Mouse (Mus musculus): ENCODE measurements around the gene Hoxb9. TPM values are rescaled to one million over a fixed set of nuclear protein-coding genes. Genes with fewer than 3 reads are reported as not detected.
A peak's percentile ranks its signal among the peaks of the same experiment; 100 is the strongest.

The Hoxb9 gene
- polyA plus RNA-seq (2012; rRNA removed) (0.01 and 0.03 TPM in 2 replicates), polyA plus RNA-seq (2014; fragmentation: Nextera tagmentation; extraction: Ambion mirVana) (not detected in 2 replicates)

DNA sequence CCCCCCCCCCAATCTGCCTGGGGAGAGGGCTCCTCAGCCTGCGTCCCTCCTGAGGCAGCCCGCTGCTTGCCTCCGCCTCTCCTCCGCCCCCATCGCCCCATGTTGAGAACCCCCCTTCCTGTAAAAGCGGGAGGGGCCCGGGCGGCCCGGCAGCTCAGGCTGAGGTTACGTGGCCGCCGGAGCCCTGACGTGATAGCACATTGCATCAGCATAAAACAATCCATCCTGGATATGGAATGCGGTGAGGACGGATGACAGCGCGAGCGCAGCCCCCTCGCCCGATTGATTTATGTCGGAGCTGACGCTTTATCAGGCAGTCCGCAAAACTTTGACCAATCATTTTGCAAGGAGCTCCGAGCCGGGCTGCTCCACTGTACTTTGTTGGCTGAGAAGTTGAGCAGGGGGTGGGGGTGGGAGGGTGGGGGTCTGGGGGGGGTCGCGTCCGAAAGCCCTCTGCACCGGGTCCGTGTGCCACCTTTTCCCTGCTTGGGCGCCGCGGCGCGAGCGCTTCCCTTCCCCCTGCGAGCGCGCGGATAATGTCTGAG is at the start of gene Hoxb9:
Gene Hoxb9 (plus strand): TSS at position 462 of the 545 bp plus-strand sequence.
- no peak within 1 kb of the TSS for H3K27ac ChIP-seq
- peaks cover 97% of the 10 kb centered on the region for H3K27me3 ChIP-seq (ENCODE audit: control insufficient read depth, insufficient read depth, low read length)
- no peak for DNase-seq (ENCODE audit: low read depth in 3 of 3, low spot score in 3 of 3)
- no peak for ATAC-seq (ENCODE audit: insufficient read depth)
- H3K9me3 ChIP-seq (ENCODE audit: control insufficient read depth, low read length): no peaks in the 10 kb centered on the region
- no peak within 1 kb of the TSS for H3K9ac ChIP-seq (replicated peaks)
- no peak within 1 kb of the TSS for H3K4me3 ChIP-seq (ENCODE audit: insufficient read depth in 1 of 2, low read depth in 2 of 2, low read length in 2 of 2)
- H3K4me1 ChIP-seq (replicated peaks; ENCODE audit: control insufficient read depth in 2 of 2, insufficient read depth in 2 of 2, low read length in 1 of 2): no peaks in the 10 kb centered on the region
- 1% methylated on average over 40 of the region's 40 CpGs for WGBS (ENCODE audit: insufficient replicate concordance)
- no peaks in the 10 kb centered on the region for H3K36me3 ChIP-seq (replicated peaks; ENCODE audit: control insufficient read depth, insufficient read depth, low read depth)
- no peak within 1 kb of the TSS for H3K4me2 ChIP-seq (ENCODE audit: low read depth)
- TF ChIP-seq CTCF (IDR thresholded peaks at IDR 0.05; ENCODE audit: low read depth): no peak
- no peak for TF ChIP-seq EP300 (IDR thresholded peaks at IDR 0.05; ENCODE audit: low read depth)

DNA sequence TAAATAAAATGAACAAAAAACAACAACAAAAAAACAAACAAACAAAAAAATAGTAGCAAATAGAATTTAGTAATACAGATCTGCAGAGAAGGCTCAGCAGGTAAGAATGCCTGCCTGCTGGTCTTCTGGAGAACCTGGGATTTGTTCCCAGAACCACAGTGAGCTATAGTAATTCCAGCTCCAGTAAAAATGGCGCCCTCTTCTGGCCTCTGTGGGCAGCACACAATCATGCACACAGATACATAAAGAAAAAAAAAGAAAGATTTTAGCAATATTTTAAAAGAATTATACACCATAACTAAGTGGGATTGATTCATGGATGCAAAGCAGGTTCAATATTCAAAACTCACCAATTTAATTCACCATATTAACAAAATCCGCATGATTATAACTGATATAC is 47.4 kb upstream of the Hoxb9 start:
- no peak overlapping the region for H3K9ac ChIP-seq (replicated peaks)
- H3K4me2 ChIP-seq (ENCODE audit: low read depth): no peak overlapping the region
- H3K4me1 ChIP-seq (replicated peaks; ENCODE audit: control insufficient read depth in 2 of 2, insufficient read depth in 2 of 2, low read length in 1 of 2): no peaks in the 10 kb centered on the region
- H3K36me3 ChIP-seq (replicated peaks; ENCODE audit: control insufficient read depth, insufficient read depth, low read depth): no peaks in the 10 kb centered on the region
- no peaks in the 10 kb centered on the region for H3K27me3 ChIP-seq (ENCODE audit: control insufficient read depth, insufficient read depth, low read length)
- H3K27ac ChIP-seq: no peak overlapping the region
- WGBS (ENCODE audit: insufficient replicate concordance): 33% methylated on average over 2 of the region's 2 CpGs
- no peaks in the 10 kb centered on the region for H3K9me3 ChIP-seq (ENCODE audit: control insufficient read depth, low read length)
- H3K4me3 ChIP-seq (ENCODE audit: insufficient read depth in 1 of 2, low read depth in 2 of 2, low read length in 2 of 2): no peak overlapping the region
- TF ChIP-seq CTCF (IDR thresholded peaks at IDR 0.05; ENCODE audit: low read depth): peak; percentile 37
- TF ChIP-seq EP300 (IDR thresholded peaks at IDR 0.05; ENCODE audit: low read depth): no peak
- ATAC-seq (ENCODE audit: insufficient read depth) (no peak), DNase-seq (ENCODE audit: low read depth in 3 of 3, low spot score in 3 of 3) (no peak)

DNA sequence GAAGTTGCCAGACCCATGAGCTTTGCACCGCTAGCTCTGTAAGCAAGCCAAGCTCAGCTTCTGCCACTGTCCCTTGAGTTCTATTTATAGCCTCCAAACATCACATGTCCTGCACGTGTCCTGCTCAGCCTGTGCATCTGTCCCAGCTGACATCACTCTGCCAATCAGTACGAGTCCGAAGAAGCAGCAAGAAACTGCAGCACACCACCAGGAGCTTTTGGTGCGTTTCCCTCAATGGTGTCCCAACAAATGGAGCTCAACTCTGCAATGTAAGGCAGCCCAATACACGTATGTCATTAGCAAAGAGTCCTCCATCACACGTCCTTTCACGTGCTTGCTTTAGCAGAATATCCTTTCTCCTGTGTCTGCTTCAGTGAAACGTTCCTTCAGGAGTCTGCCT is 43.6 kb upstream of the Hoxb9 start:
- no peak for DNase-seq (ENCODE audit: low read depth in 3 of 3, low spot score in 3 of 3)
- no peaks in the 10 kb centered on the region for H3K36me3 ChIP-seq (replicated peaks; ENCODE audit: control insufficient read depth, insufficient read depth, low read depth)
- no peaks in the 10 kb centered on the region for H3K27me3 ChIP-seq (ENCODE audit: control insufficient read depth, insufficient read depth, low read length)
- WGBS (ENCODE audit: insufficient replicate concordance): 48% methylated on average over 9 of the region's 9 CpGs
- H3K27ac ChIP-seq: no peak overlapping the region
- no peak overlapping the region for H3K4me2 ChIP-seq (ENCODE audit: low read depth)
- no peaks in the 10 kb centered on the region for H3K9me3 ChIP-seq (ENCODE audit: control insufficient read depth, low read length)
- no peak overlapping the region for H3K9ac ChIP-seq (replicated peaks)
- no peak for TF ChIP-seq CTCF (IDR thresholded peaks at IDR 0.05; ENCODE audit: low read depth)
- H3K4me1 ChIP-seq (replicated peaks; ENCODE audit: control insufficient read depth in 2 of 2, insufficient read depth in 2 of 2, low read length in 1 of 2): no peaks in the 10 kb centered on the region
- ATAC-seq (ENCODE audit: insufficient read depth): no peak
- no peak overlapping the region for H3K4me3 ChIP-seq (ENCODE audit: insufficient read depth in 1 of 2, low read depth in 2 of 2, low read length in 2 of 2)

DNA sequence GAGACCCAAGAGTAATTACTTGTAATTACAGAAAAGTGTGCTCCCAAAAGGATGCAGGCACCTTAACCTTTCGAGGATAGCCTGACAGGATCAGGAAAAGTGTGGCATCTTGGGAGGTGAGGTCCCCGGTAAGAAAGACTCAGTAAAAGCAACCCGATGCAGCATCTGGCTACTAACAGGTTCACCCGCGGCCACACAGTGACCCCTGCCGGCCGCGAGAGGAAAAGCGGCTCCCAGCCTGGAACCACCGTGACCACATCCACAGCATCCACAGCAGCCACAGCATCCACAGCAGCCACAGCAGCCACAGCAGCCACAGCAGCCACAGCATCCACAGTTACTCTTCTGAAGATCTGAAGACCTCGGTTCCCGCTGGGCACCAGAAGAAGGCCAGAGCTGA is 36.4 kb upstream of the Hoxb9 start:
- WGBS (ENCODE audit: insufficient replicate concordance): under 1% methylated on average over 12 of the region's 12 CpGs
- peak; percentile 88 for TF ChIP-seq CTCF (IDR thresholded peaks at IDR 0.05; ENCODE audit: low read depth)
- no peak for TF ChIP-seq EP300 (IDR thresholded peaks at IDR 0.05; ENCODE audit: low read depth)
- no peak for DNase-seq (ENCODE audit: low read depth in 3 of 3, low spot score in 3 of 3)
- no peaks in the 10 kb centered on the region for H3K27me3 ChIP-seq (ENCODE audit: control insufficient read depth, insufficient read depth, low read length)
- no peak overlapping the region for H3K4me3 ChIP-seq (ENCODE audit: insufficient read depth in 1 of 2, low read depth in 2 of 2, low read length in 2 of 2)
- no peaks in the 10 kb centered on the region for H3K9me3 ChIP-seq (ENCODE audit: control insufficient read depth, low read length)
- H3K27ac ChIP-seq: no peak overlapping the region
- no peaks in the 10 kb centered on the region for H3K36me3 ChIP-seq (replicated peaks; ENCODE audit: control insufficient read depth, insufficient read depth, low read depth)
- no peak overlapping the region for H3K4me2 ChIP-seq (ENCODE audit: low read depth)
- ATAC-seq (ENCODE audit: insufficient read depth): no peak
- no peaks in the 10 kb centered on the region for H3K4me1 ChIP-seq (replicated peaks; ENCODE audit: control insufficient read depth in 2 of 2, insufficient read depth in 2 of 2, low read length in 1 of 2)
- no peak overlapping the region for H3K9ac ChIP-seq (replicated peaks)

DNA sequence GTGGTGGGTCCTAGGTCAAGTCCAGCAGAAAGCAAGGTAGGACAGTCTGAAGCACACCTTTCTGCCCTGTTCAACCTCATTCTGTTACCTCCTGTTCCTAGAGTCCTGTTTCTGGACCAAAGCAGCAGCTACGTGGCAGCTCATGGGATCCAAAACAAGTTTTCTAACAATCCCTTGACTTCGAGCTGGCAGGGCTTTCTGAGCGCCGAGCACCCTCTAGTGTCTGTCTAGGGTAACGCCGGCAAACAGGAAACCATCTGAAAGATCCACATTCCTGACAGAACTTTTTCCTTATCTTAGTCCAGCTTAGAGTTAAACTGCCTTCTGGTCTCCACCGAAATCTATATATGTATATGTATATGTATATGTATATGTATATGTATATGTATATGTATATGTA is 31.0 kb upstream of the Hoxb9 start:
- WGBS (ENCODE audit: insufficient replicate concordance): 2% methylated on average over 7 of the region's 7 CpGs
- Histone ChIP-seq H3K27ac (no peak overlapping the region), H3K27me3 (ENCODE audit: control insufficient read depth, insufficient read depth, low read length) (no peaks in the 10 kb centered on the region), H3K4me1 (replicated peaks; ENCODE audit: control insufficient read depth in 2 of 2, insufficient read depth in 2 of 2, low read length in 1 of 2) (no peaks in the 10 kb centered on the region), H3K9ac (replicated peaks) (no peak overlapping the region), H3K4me3 (ENCODE audit: insufficient read depth in 1 of 2, low read depth in 2 of 2, low read length in 2 of 2) (no peak overlapping the region), H3K9me3 (ENCODE audit: control insufficient read depth, low read length) (no peaks in the 10 kb centered on the region), H3K36me3 (replicated peaks; ENCODE audit: control insufficient read depth, insufficient read depth, low read depth) (no peaks in the 10 kb centered on the region), H3K4me2 (ENCODE audit: low read depth) (no peak overlapping the region)
- peak in 1 of 3 experiments; percentile 1 for DNase-seq (ENCODE audit: low read depth in 3 of 3, low spot score in 3 of 3)
- no peak for ATAC-seq (ENCODE audit: insufficient read depth)
- TF ChIP-seq EP300 (IDR thresholded peaks at IDR 0.05; ENCODE audit: low read depth): no peak
- peak; percentile 68 for TF ChIP-seq CTCF (IDR thresholded peaks at IDR 0.05; ENCODE audit: low read depth)

All from liver, embryonic 14.5 days (tissue).